Mouse (Mus musculus) spleen, embryonic (tissue): ENCODE results near the gene Gcsam.

ENCODE experiments used
- CTCF ChIA-PET: fragments of 350-600 bp; sonication (Branson Sonifier 250); formaldehyde crosslinking; loops from one replicate; lab custom pipeline; 2022; lab: Charles Lee

The Gcsam gene

DNA sequence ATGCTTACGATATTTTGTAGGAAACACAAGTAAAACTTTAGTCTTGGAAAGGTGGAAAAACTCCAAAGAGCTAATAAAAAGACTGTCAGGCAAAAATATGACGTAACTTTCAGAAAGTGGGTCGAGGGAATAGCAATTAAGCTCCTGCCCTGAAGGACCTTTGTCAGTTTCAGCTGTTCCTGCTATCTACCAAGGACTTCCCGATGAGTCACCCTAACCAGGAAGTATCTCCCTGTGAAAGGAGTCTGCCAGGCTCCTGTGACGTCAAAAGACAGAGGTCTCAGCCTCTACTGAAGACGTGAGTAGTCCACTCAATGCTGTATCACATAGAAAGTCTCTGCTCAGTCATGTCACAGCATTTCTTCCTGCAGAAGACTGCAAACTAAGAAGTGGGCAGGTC, 34.2 kb downstream of the Gcsam start:
- CTCF ChIA-PET: no interaction called here

DNA sequence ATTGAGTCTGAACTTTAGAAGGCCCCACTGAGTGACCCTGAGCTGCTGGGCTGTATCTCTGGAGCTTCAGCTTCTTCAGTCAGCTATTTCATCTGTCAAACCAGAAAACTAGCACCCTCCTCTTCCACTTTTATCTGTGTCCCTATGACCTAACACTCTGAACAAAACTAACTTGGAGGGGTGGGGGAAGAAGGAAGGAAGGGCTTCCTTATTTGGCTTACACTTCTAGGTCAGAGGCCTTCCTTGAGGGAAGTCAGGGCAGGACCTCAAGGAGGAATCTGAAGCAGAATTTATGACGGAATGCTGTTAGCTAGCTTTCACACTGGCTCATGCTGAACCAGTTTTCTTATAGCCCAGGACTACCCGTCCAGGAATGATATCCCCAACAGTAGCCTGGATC, 41.3 kb downstream of the Gcsam start:
- CTCF ChIA-PET: no interaction called here

DNA sequence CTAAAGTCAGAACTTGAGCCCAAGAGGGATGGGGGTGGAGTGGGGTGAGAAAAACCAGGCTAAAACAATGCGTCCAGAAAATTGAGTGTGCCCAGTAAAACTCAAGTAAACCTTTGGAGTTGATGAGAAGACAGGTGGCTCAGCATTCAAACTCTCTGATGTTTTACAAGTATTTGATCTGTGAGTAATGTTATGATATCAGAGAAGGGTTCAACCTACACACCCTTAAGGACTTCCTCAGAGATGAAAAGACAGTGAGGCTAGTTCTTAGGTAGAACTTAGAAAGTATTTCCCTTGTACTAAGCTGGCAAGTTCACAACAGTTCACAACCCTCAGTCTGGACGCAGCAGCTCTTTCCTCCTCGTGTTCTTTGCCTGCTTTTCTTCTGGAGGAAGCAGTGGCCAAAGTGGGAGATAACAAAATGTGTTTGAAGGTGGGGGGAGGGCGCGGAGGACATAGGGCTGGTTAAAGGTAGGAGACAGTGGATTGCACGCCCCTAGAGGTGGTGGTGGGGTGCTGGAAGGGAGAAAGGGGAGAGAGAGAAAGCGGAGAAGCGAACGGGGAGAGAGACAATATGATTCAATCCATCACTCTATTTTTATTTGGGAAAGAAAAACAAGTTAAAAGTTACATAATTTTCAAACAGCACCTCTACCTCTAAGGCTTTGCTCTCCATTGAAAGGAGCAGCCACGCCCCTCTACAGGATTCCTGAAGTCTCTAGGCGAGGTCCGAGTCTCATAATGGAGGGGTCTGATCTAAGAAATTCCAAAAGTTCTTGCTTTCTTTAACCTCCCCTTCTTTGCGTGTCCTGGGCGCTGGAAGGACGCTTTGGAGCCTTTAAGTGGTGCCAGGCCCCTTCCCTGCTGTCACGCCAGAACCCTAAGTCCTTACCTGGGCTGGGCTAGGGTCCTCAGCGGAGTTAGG, 43.1 kb downstream of the Gcsam start:
- CTCF ChIA-PET: no interaction called here

DNA sequence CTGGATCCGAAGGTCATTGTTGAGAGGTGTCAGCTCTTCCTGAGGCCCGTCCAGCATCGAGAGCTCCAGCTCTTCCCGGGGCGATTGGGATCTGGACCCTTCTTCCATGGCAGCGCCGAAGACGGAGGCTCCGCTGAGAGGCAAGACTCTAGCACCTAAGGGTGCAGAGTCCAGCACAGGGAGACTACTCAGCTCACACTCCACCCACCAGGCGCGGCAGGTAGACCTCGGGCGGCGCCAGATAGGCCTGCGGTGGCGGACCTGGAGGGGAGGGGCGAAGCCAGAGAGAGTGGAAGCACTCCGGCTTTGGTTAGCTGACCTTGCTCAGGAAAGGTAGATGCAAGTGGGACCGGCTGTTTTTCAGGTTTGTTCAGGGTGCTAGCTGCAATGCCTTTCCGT, 43.8 kb downstream of the Gcsam start, which contains the start of gene BC016579:
BC016579 (minus strand) TSS at position 135 of the 399 bp plus-strand sequence.
- CTCF ChIA-PET: no interaction called here

DNA sequence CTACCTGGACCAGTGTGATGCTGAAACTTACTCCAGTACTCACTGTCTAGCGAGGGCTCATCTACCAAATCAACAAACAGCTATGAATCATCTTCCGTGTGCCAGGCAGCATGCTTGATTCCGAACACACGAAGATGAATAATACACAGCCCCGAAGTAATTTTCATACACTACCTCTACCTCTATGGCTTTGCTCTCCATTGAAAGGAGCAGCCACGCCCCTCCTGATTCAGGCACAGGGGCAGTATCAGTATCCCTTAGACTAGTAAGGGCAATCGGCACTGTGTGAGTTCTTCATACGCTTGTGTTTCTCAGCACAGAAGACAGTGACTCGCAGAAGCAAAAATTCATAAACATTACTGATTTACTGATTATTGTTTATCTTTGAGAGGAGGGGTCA, 44.3 kb downstream of the Gcsam start:
- CTCF ChIA-PET: no interaction called here

DNA sequence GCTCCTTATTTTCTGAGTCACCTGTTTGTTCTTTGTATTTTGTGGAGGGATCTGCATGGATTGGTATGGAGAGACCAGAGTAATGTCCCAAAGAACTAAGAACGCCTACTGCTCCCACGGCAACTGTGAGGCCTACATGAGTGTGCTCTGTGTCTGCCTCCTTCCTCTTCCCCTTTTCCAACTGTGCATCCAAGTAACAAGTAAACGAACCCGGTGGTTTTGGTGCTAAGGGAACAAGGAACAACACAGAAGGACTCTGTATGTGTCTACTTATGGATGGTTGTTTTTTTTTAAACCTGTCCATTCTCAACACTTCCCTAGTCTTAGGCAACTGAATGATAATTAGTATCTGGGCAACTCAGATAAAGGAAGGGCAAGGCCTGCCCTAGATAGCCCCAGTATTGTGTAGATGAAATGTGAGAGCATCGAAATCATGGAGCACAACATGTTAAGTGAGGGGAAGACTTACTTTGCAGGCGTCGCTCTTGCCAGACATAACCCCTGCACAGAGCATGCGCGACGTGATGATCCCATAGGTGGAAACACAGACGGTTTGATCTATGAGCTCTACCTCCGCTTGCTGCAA, 47.5 kb downstream of the Gcsam start:
- CTCF ChIA-PET: no interaction called here

DNA sequence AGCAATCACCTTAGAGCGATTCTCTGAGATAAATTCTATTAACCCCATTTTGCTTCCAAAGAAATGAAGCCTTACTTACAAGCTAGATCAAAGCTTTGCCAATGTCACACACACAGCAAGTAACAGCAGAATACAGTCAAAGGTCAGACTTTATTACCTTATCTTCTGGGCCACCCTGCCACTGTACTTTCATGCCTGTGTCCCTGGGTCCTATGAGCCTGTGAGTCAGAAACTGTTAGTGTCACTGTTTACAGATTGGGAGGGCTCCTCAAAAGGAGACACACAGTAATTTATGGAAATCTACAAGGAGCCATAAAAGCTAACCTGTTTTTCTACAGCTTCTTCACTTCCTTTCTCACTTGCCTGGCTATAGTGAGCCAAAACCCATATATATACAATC, 48.1 kb downstream of the Gcsam start:
- CTCF ChIA-PET: no interaction called here

DNA sequence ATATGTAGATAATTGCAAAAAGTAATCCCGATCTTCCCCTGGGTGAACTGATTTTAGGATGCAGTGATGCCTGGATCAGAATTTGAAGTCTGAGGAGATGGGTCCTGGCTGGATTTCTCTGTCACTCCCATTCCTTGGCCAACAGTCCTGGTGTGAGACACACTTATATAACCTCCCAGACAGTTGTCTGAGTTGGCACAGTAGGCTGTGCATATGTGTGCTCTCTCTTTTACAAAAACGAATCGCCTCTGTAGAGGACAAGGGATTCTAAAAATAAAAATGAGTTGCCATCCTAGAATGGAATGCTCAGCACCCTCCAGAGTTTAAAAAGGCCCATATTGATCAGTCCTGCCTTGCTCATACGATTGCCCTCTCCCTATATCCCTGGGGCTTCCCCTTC, 49.4 kb downstream of the Gcsam start:
- CTCF ChIA-PET: interaction anchor here (0.6 kb wide), 1 partner anchor 828 kb away, joined by 5 read pairs; no protein-coding TSS in a partner anchor

DNA sequence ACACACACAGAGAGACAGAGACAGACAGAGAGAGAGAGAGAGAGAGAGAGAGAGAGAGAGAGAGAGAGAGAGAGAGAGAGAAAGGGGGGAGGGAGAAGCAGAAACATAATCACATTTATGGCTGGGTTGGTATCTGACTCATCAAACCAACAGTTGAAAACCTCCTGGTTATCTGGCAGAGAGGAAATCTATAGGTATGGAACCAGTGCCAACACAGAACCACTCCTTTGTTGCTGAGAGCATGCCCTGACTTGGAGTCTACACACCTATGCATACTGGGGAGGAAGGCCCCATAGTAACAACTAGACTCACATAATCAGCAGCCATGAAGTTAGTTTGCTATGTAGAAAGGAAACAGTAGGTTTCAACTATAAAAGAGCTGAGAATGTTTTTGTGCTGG, 52.2 kb downstream of the Gcsam start:
- CTCF ChIA-PET: no interaction called here

DNA sequence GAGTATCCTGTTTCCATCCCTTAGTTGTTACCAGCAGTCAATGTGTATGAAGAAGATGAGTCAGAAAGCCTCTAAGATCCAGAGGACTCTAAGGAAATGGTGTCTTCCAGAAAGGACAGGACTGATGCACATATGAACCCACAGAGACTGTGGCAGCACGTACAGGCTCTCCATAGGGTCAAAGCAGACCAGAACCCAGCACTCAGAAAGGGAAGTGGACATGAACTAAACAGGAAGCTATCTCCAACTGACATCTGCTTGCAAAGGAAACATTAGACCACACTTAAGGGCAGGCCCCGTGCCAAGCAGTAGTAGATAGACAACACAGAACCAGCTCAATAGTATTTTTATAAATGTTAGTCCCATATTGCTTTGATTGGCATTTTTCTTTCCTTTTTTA, 56.0 kb downstream of the Gcsam start:
- CTCF ChIA-PET: no interaction called here

DNA sequence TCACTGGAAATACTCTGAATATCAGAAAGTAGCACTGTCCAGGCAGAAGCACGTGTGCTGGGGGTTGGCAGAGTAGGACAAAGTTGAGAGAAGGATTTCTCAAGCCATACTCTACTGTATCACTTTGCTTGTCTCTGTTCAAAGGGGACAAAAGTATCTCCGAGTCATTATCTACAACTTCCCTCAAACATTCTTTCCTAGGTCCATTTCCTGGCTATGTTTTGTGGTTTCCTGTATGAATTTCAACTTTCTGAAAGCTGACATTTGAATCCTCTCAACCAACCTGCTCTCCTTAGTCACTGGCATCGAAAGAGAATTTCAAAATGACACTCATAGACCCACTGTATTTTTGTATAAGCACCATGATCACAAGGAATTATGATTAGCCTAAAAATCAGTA, 58.0 kb downstream of the Gcsam start:
- CTCF ChIA-PET: no interaction called here

DNA sequence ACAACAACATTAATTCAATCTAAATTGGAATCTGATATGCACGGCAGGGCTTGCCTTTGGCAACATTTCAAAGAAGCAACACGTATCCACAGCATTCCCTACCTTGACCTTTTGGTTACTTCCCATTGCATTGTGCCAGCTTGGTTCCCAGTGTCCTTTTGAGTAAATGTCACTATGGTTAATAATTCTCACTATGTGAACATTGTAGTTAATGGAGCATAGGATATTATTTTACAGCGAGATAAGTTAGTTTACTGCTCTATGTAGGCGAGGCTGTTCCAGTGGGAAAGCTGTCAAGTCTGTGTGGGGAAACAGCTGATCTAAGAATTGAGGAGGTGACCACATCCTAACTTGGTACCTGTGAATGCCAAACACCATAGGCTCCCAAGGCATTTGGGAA, 59.8 kb downstream of the Gcsam start:
- CTCF ChIA-PET: no interaction called here
